Mouse (Mus musculus): Measurements from ENCODE around the gene Inpp4b. TPM values are rescaled to one million over a fixed set of nuclear protein-coding genes. Genes with fewer than 3 reads are reported as not detected.

Inpp4b gene
- polyA plus RNA-seq, 1 experiment from 2014 or later, result 5.5 TPM

- Histone ChIP-seq H3K4me2 (ENCODE audit: low read depth, low read length) (no peak overlapping the region), H3K9ac (ENCODE audit: low read length) (no peak overlapping the region), H3K4me1 (ENCODE audit: control insufficient read depth, insufficient read depth, low read length) (no peaks in the 10 kb centered on the region), H3K27me3 (ENCODE audit: control insufficient read depth, insufficient read depth, low read length) (no peaks in the 10 kb centered on the region), H3K27ac (ENCODE audit: low read length) (no peak overlapping the region), H3K36me3 (ENCODE audit: control insufficient read depth, insufficient read depth, low read length) (no peaks in the 10 kb centered on the region), H3K4me3 (replicated peaks; ENCODE audit: low read length) (no peak overlapping the region), H3K9me3 (replicated peaks; ENCODE audit: control insufficient read depth, low read length) (no peaks in the 10 kb centered on the region)
- ATAC-seq (ENCODE audit: insufficient read depth, low FRiP score), result no peak
- 56% methylated on average over 2 of the region's 2 CpGs for WGBS
Measured at GRCm38 (mm10) chr8:81826406-81826805, 484.1 kb downstream of the Inpp4b start.

GRCm38 (mm10) chr8:81827306-81827913, 485.1 kb downstream of the Inpp4b start:
- Histone ChIP-seq H3K9me3 (replicated peaks; ENCODE audit: control insufficient read depth, low read length) (no peaks in the 10 kb centered on the region), H3K4me3 (replicated peaks; ENCODE audit: low read length) (no peak overlapping the region), H3K36me3 (ENCODE audit: control insufficient read depth, insufficient read depth, low read length) (no peaks in the 10 kb centered on the region), H3K4me1 (ENCODE audit: control insufficient read depth, insufficient read depth, low read length) (no peaks in the 10 kb centered on the region), H3K9ac (ENCODE audit: low read length) (no peak overlapping the region), H3K27ac (ENCODE audit: low read length) (no peak overlapping the region), H3K4me2 (ENCODE audit: low read depth, low read length) (no peak overlapping the region), H3K27me3 (ENCODE audit: control insufficient read depth, insufficient read depth, low read length) (no peaks in the 10 kb centered on the region)
- no peak for ATAC-seq (ENCODE audit: insufficient read depth, low FRiP score)
- WGBS, result 65% methylated on average over 2 of the region's 2 CpGs

- H3K9ac ChIP-seq (ENCODE audit: low read length), result no peak overlapping the region
- no peak overlapping the region for H3K4me3 ChIP-seq (replicated peaks; ENCODE audit: low read length)
- no peaks in the 10 kb centered on the region for H3K9me3 ChIP-seq (replicated peaks; ENCODE audit: control insufficient read depth, low read length)
- H3K4me2 ChIP-seq (ENCODE audit: low read depth, low read length), result no peak overlapping the region
- no peaks in the 10 kb centered on the region for H3K4me1 ChIP-seq (ENCODE audit: control insufficient read depth, insufficient read depth, low read length)
- H3K27ac ChIP-seq (ENCODE audit: low read length), result no peak overlapping the region
- no peaks in the 10 kb centered on the region for H3K27me3 ChIP-seq (ENCODE audit: control insufficient read depth, insufficient read depth, low read length)
- no peak for ATAC-seq (ENCODE audit: insufficient read depth, low FRiP score)
- no peaks in the 10 kb centered on the region for H3K36me3 ChIP-seq (ENCODE audit: control insufficient read depth, insufficient read depth, low read length)
Measured at GRCm38 (mm10) chr8:81831430-81831829, 489.1 kb downstream of the Inpp4b start.

GRCm38 (mm10) chr8:81833852-81834251, 491.5 kb downstream of the Inpp4b start:
- no peak overlapping the region for H3K4me3 ChIP-seq (replicated peaks; ENCODE audit: low read length)
- H3K9ac ChIP-seq (ENCODE audit: low read length), result no peak overlapping the region
- no peaks in the 10 kb centered on the region for H3K27me3 ChIP-seq (ENCODE audit: control insufficient read depth, insufficient read depth, low read length)
- no peak overlapping the region for H3K27ac ChIP-seq (ENCODE audit: low read length)
- H3K4me1 ChIP-seq (ENCODE audit: control insufficient read depth, insufficient read depth, low read length), result no peaks in the 10 kb centered on the region
- H3K4me2 ChIP-seq (ENCODE audit: low read depth, low read length), result no peak overlapping the region
- ATAC-seq (ENCODE audit: insufficient read depth, low FRiP score), result no peak
- no peaks in the 10 kb centered on the region for H3K36me3 ChIP-seq (ENCODE audit: control insufficient read depth, insufficient read depth, low read length)
- no peaks in the 10 kb centered on the region for H3K9me3 ChIP-seq (replicated peaks; ENCODE audit: control insufficient read depth, low read length)

- no peak for ATAC-seq (ENCODE audit: insufficient read depth, low FRiP score)
- H3K27me3 ChIP-seq (ENCODE audit: control insufficient read depth, insufficient read depth, low read length), result no peaks in the 10 kb centered on the region
- peaks cover 5% of the 10 kb centered on the region; the same call in 1 of the 2 replicates for H3K4me1 ChIP-seq (ENCODE audit: control insufficient read depth, insufficient read depth, low read length)
- H3K9me3 ChIP-seq (replicated peaks; ENCODE audit: control insufficient read depth, low read length), result no peaks in the 10 kb centered on the region
- H3K4me3 ChIP-seq (replicated peaks; ENCODE audit: low read length), result no peak overlapping the region
- no peak overlapping the region for H3K4me2 ChIP-seq (ENCODE audit: low read depth, low read length)
- no peak overlapping the region for H3K9ac ChIP-seq (ENCODE audit: low read length)
- no peaks in the 10 kb centered on the region for H3K36me3 ChIP-seq (ENCODE audit: control insufficient read depth, insufficient read depth, low read length)
- no peak overlapping the region for H3K27ac ChIP-seq (ENCODE audit: low read length)
Measured at GRCm38 (mm10) chr8:81840512-81840911, 498.2 kb downstream of the Inpp4b start.

GRCm38 (mm10) chr8:81844104-81844982, 502.0 kb downstream of the Inpp4b start:
- 54% methylated on average over 10 of the region's 10 CpGs for WGBS
- H3K4me1 ChIP-seq (ENCODE audit: control insufficient read depth, insufficient read depth, low read length), result peaks cover 5% of the 10 kb centered on the region; the same call in 1 of the 2 replicates
- no peak overlapping the region for H3K27ac ChIP-seq (ENCODE audit: low read length)
- H3K4me2 ChIP-seq (ENCODE audit: low read depth, low read length), result 0 out of 2 replicates have a peak overlapping the region, but pooled peaks have one; percentile 9
- no peak for ATAC-seq (ENCODE audit: insufficient read depth, low FRiP score)
- H3K36me3 ChIP-seq (ENCODE audit: control insufficient read depth, insufficient read depth, low read length), result no peaks in the 10 kb centered on the region
- H3K4me3 ChIP-seq (replicated peaks; ENCODE audit: low read length), result no peak overlapping the region
- no peaks in the 10 kb centered on the region for H3K9me3 ChIP-seq (replicated peaks; ENCODE audit: control insufficient read depth, low read length)
- no peaks in the 10 kb centered on the region for H3K27me3 ChIP-seq (ENCODE audit: control insufficient read depth, insufficient read depth, low read length)
- no peak overlapping the region for H3K9ac ChIP-seq (ENCODE audit: low read length)

GRCm38 (mm10) chr8:81847929-81848328, 505.6 kb downstream of the Inpp4b start:
- H3K4me3 ChIP-seq (replicated peaks; ENCODE audit: low read length), result no peak overlapping the region
- no peaks in the 10 kb centered on the region for H3K27me3 ChIP-seq (ENCODE audit: control insufficient read depth, insufficient read depth, low read length)
- H3K4me1 ChIP-seq (ENCODE audit: control insufficient read depth, insufficient read depth, low read length), result peaks cover 5% of the 10 kb centered on the region; the same call in 1 of the 2 replicates
- no peaks in the 10 kb centered on the region for H3K36me3 ChIP-seq (ENCODE audit: control insufficient read depth, insufficient read depth, low read length)
- H3K4me2 ChIP-seq (ENCODE audit: low read depth, low read length), result no peak overlapping the region
- H3K27ac ChIP-seq (ENCODE audit: low read length), result no peak overlapping the region
- no peak for ATAC-seq (ENCODE audit: insufficient read depth, low FRiP score)
- H3K9ac ChIP-seq (ENCODE audit: low read length), result no peak overlapping the region
- WGBS, result 92% methylated on average over 2 of the region's 2 CpGs
- H3K9me3 ChIP-seq (replicated peaks; ENCODE audit: control insufficient read depth, low read length), result no peaks in the 10 kb centered on the region

- Histone ChIP-seq H3K9me3 (replicated peaks; ENCODE audit: control insufficient read depth, low read length) (no peaks in the 10 kb centered on the region), H3K27me3 (ENCODE audit: control insufficient read depth, insufficient read depth, low read length) (no peaks in the 10 kb centered on the region), H3K4me1 (ENCODE audit: control insufficient read depth, insufficient read depth, low read length) (peaks cover 1% of the 10 kb centered on the region; the same call in 1 of the 2 replicates), H3K27ac (ENCODE audit: low read length) (no peak overlapping the region), H3K9ac (ENCODE audit: low read length) (no peak overlapping the region), H3K4me2 (ENCODE audit: low read depth, low read length) (no peak overlapping the region), H3K4me3 (replicated peaks; ENCODE audit: low read length) (no peak overlapping the region), H3K36me3 (ENCODE audit: control insufficient read depth, insufficient read depth, low read length) (no peaks in the 10 kb centered on the region)
- ATAC-seq (ENCODE audit: insufficient read depth, low FRiP score), result no peak
- WGBS, result 51% methylated on average over 1 of the region's 1 CpGs
Measured at GRCm38 (mm10) chr8:81849976-81850375, 507.6 kb downstream of the Inpp4b start.

- Histone ChIP-seq H3K4me1 (ENCODE audit: control insufficient read depth, insufficient read depth, low read length) (no peaks in the 10 kb centered on the region), H3K36me3 (ENCODE audit: control insufficient read depth, insufficient read depth, low read length) (no peaks in the 10 kb centered on the region), H3K27ac (ENCODE audit: low read length) (no peak overlapping the region), H3K9ac (ENCODE audit: low read length) (no peak overlapping the region), H3K4me3 (replicated peaks; ENCODE audit: low read length) (no peak overlapping the region), H3K9me3 (replicated peaks; ENCODE audit: control insufficient read depth, low read length) (no peaks in the 10 kb centered on the region), H3K4me2 (ENCODE audit: low read depth, low read length) (no peak overlapping the region), H3K27me3 (ENCODE audit: control insufficient read depth, insufficient read depth, low read length) (no peaks in the 10 kb centered on the region)
- ATAC-seq (ENCODE audit: insufficient read depth, low FRiP score), result no peak
- WGBS, result 66% methylated on average over 4 of the region's 4 CpGs
Measured at GRCm38 (mm10) chr8:81853184-81853583, 510.8 kb downstream of the Inpp4b start.
